Mouse (Mus musculus) hindbrain, embryonic 13.5 days (tissue): ENCODE data around the gene Prkcsh. TPM values are rescaled to one million over a fixed set of nuclear protein-coding genes. Genes with fewer than 3 reads are reported as not detected.
A peak's percentile ranks its signal among the peaks of the same experiment; 100 is the strongest.

Experiments
- ATAC-seq: fragments of 200-750 bp; cut with Nextera tagmentation; 2 replicates; pipeline ENCODE4 v1.8.0; 2017; ENCODE audit warnings: moderate TSS enrichment; ENCODE audit not compliant: low FRiP score
- H3K27ac ChIP-seq: fragments of 300-500 bp; sonication (generic); 2 replicates; pipeline ENCODE4 v1.5.1; 2015; ENCODE audit warnings: inconsistent platforms, mild to moderate bottlenecking, moderate library complexity
- H3K27me3 ChIP-seq: fragments of 300-500 bp; sonication (generic); 2 replicates; pipeline ENCODE4 v1.6.1; 2015; ENCODE audit warnings: mild to moderate bottlenecking, inconsistent platforms
- H3K36me3 ChIP-seq: fragments of 300-500 bp; sonication (generic); 2 replicates; pipeline ENCODE4 v1.6.1; 2015; ENCODE audit warnings: mild to moderate bottlenecking, inconsistent platforms
- H3K4me1 ChIP-seq: fragments of 300-500 bp; sonication (generic); replicated peaks from 2 replicates; pipeline ENCODE4 v1.6.1; 2015; ENCODE audit warnings: inconsistent platforms
- H3K4me2 ChIP-seq: fragments of 300-500 bp; sonication (generic); 2 replicates; pipeline ENCODE4 v1.6.1; 2015; ENCODE audit warnings: inconsistent platforms, mild to moderate bottlenecking, moderate library complexity
- H3K4me3 ChIP-seq: fragments of 300-500 bp; sonication (generic); 2 replicates; pipeline ENCODE4 v1.5.1; 2015; ENCODE audit warnings: mild to moderate bottlenecking, inconsistent platforms
- H3K9ac ChIP-seq: fragments of 300-500 bp; sonication (generic); 2 replicates; pipeline ENCODE4 v1.6.1; 2015; ENCODE audit warnings: mild to moderate bottlenecking, inconsistent platforms
- H3K9me3 ChIP-seq: fragments of 300-500 bp; sonication (generic); 2 replicates; pipeline ENCODE4 v1.6.1; 2016; ENCODE audit warnings: inconsistent platforms
- WGBS: fragments of 180-500 bp; shearing (Covaris S2); methylation state at CpG from one replicate; pipeline ENCODE4 v1.1.7; 2015; 5-methylcytosine and 5-hydroxymethylcytosine counted together
- polyA plus RNA-seq: library from polyadenylated mRNA; unstranded; fragments of >200 nt; fragmentation: Nextera tagmentation; extraction: Ambion mirVana; gene quantifications from 2 replicates; pipeline ENCODE4 v1.2.1, GENCODE M21; 2015

Prkcsh gene
- 99.3 and 101 TPM in 2 replicates for polyA plus RNA-seq

GRCm38 (mm10) chr9:22002194-22003162 is at the start of gene Prkcsh, which contains the start of gene Ccdc151:
Gene Prkcsh, plus strand, starts transcription at chr9:22002806.
Gene Ccdc151, minus strand, starts transcription at chr9:22002634.
- H3K9me3 ChIP-seq, result no peaks in the 10 kb centered on the region
- H3K27ac ChIP-seq, result peak within 1 kb of the TSS; percentile 89
- H3K9ac ChIP-seq, result peak within 1 kb of the TSS; percentile 84
- peak within 1 kb of the TSS; percentile 68 for H3K4me3 ChIP-seq
- peak within 1 kb of the TSS; percentile 93 for H3K4me2 ChIP-seq
- peaks cover 46% of the 10 kb centered on the region for H3K4me1 ChIP-seq
- 5% methylated on average over 57 of the region's 57 CpGs for WGBS
- H3K27me3 ChIP-seq, result no peaks in the 10 kb centered on the region
- H3K36me3 ChIP-seq, result peaks cover 36% of the 10 kb centered on the region
- ATAC-seq, result peak; percentile 99

GRCm38 (mm10) chr9:21953600-21953999 is 49.0 kb upstream of the Prkcsh start:
- Histone ChIP-seq H3K4me1 (peaks cover 21% of the 10 kb centered on the region), H3K27ac (no peak overlapping the region), H3K27me3 (peaks cover 16% of the 10 kb centered on the region; the same call in 1 of the 2 replicates), H3K9ac (no peak overlapping the region), H3K9me3 (no peaks in the 10 kb centered on the region), H3K4me3 (no peak overlapping the region), H3K36me3 (peaks cover 4% of the 10 kb centered on the region; the same call in 1 of the 2 replicates), H3K4me2 (no peak overlapping the region)
- no peak for ATAC-seq
- 8% methylated on average over 3 of the region's 3 CpGs for WGBS

- Histone ChIP-seq H3K27me3 (peaks cover 17% of the 10 kb centered on the region), H3K4me3 (peak overlapping the region; percentile 61; the same call in 1 of the 2 replicates), H3K4me1 (peaks cover 21% of the 10 kb centered on the region), H3K9ac (no peak overlapping the region), H3K27ac (no peak overlapping the region), H3K36me3 (peaks cover 7% of the 10 kb centered on the region; the same call in 1 of the 2 replicates), H3K4me2 (peak overlapping the region; percentile 59; the same call in 1 of the 2 replicates), H3K9me3 (no peaks in the 10 kb centered on the region)
- ATAC-seq, result no peak
- WGBS, result 72% methylated on average over 3 of the region's 3 CpGs
These were observed 48.0 kb upstream of the Prkcsh start for GRCm38 (mm10) chr9:21954635-21955034.

- Histone ChIP-seq H3K4me1 (peaks cover 21% of the 10 kb centered on the region), H3K9ac (peak overlapping the region; percentile 66), H3K9me3 (no peaks in the 10 kb centered on the region), H3K4me3 (peak overlapping the region; percentile 61), H3K27me3 (peaks cover 21% of the 10 kb centered on the region), H3K4me2 (peak overlapping the region; percentile 59), H3K27ac (peak overlapping the region; percentile 97), H3K36me3 (peaks cover 7% of the 10 kb centered on the region; the same call in 1 of the 2 replicates)
- ATAC-seq, result peak; percentile 74
- WGBS, result 3% methylated on average over 18 of the region's 18 CpGs
These were observed 47.4 kb upstream of the Prkcsh start for GRCm38 (mm10) chr9:21955225-21955569.

GRCm38 (mm10) chr9:21955570-21956281 is 46.9 kb upstream of the Prkcsh start, which contains the start of gene Swsap1:
Gene Swsap1, plus strand, starts transcription at chr9:21955755.
- H3K27ac ChIP-seq, result peak within 1 kb of the TSS; percentile 97
- peaks cover 26% of the 10 kb centered on the region for H3K4me1 ChIP-seq
- H3K4me3 ChIP-seq, result peak within 1 kb of the TSS; percentile 61
- H3K27me3 ChIP-seq, result peaks cover 26% of the 10 kb centered on the region
- peak within 1 kb of the TSS; percentile 82 for H3K9ac ChIP-seq
- WGBS, result under 1% methylated on average over 54 of the region's 54 CpGs
- peak within 1 kb of the TSS; percentile 59 for H3K4me2 ChIP-seq
- peaks cover 7% of the 10 kb centered on the region; the same call in 1 of the 2 replicates for H3K36me3 ChIP-seq
- no peaks in the 10 kb centered on the region for H3K9me3 ChIP-seq
- ATAC-seq, result peak; percentile 99

- Histone ChIP-seq H3K9me3 (no peaks in the 10 kb centered on the region), H3K4me3 (no peak overlapping the region), H3K36me3 (peaks cover 7% of the 10 kb centered on the region; the same call in 1 of the 2 replicates), H3K27me3 (peaks cover 53% of the 10 kb centered on the region), H3K9ac (no peak overlapping the region), H3K4me1 (peaks cover 47% of the 10 kb centered on the region), H3K4me2 (no peak overlapping the region), H3K27ac (no peak overlapping the region)
- 91% methylated on average over 5 of the region's 5 CpGs for WGBS
- no peak for ATAC-seq
These were observed 44.2 kb upstream of the Prkcsh start for GRCm38 (mm10) chr9:21958372-21958771.

- ATAC-seq, result no peak
- no peak overlapping the region for H3K9ac ChIP-seq
- H3K36me3 ChIP-seq, result peaks cover 7% of the 10 kb centered on the region; the same call in 1 of the 2 replicates
- peaks cover 61% of the 10 kb centered on the region for H3K27me3 ChIP-seq
- no peak overlapping the region for H3K4me2 ChIP-seq
- 88% methylated on average over 7 of the region's 7 CpGs for WGBS
- H3K9me3 ChIP-seq, result no peaks in the 10 kb centered on the region
- H3K4me3 ChIP-seq, result no peak overlapping the region
- H3K27ac ChIP-seq, result no peak overlapping the region
- H3K4me1 ChIP-seq, result peaks cover 40% of the 10 kb centered on the region
These were observed 43.4 kb upstream of the Prkcsh start for GRCm38 (mm10) chr9:21959244-21959643.

GRCm38 (mm10) chr9:21960135-21960534 is 42.5 kb upstream of the Prkcsh start:
- peak overlapping the region; percentile 29 for H3K9ac ChIP-seq
- H3K27me3 ChIP-seq, result peaks cover 62% of the 10 kb centered on the region
- 54% methylated on average over 9 of the region's 9 CpGs for WGBS
- no peak overlapping the region for H3K4me2 ChIP-seq
- no peaks in the 10 kb centered on the region for H3K9me3 ChIP-seq
- no peak for ATAC-seq
- peaks cover 36% of the 10 kb centered on the region for H3K4me1 ChIP-seq
- H3K36me3 ChIP-seq, result peaks cover 7% of the 10 kb centered on the region; the same call in 1 of the 2 replicates
- H3K4me3 ChIP-seq, result no peak overlapping the region
- H3K27ac ChIP-seq, result no peak overlapping the region

GRCm38 (mm10) chr9:21960558-21961208 is 41.9 kb upstream of the Prkcsh start:
- peaks cover 7% of the 10 kb centered on the region; the same call in 1 of the 2 replicates for H3K36me3 ChIP-seq
- H3K9ac ChIP-seq, result peak overlapping the region; percentile 29
- no peaks in the 10 kb centered on the region for H3K9me3 ChIP-seq
- WGBS, result 13% methylated on average over 26 of the region's 26 CpGs
- peaks cover 36% of the 10 kb centered on the region for H3K4me1 ChIP-seq
- ATAC-seq, result no peak
- 0 out of 2 replicates have a peak overlapping the region, but pooled peaks have one; percentile 17 for H3K4me2 ChIP-seq
- H3K27me3 ChIP-seq, result peaks cover 62% of the 10 kb centered on the region
- no peak overlapping the region for H3K27ac ChIP-seq
- 0 out of 2 replicates have a peak overlapping the region, but pooled peaks have one; percentile 3 for H3K4me3 ChIP-seq

GRCm38 (mm10) chr9:21961366-21961980 is 41.1 kb upstream of the Prkcsh start:
- Histone ChIP-seq H3K36me3 (peaks cover 7% of the 10 kb centered on the region; the same call in 1 of the 2 replicates), H3K4me1 (peaks cover 33% of the 10 kb centered on the region), H3K4me2 (peak overlapping the region; percentile 66), H3K27me3 (peaks cover 62% of the 10 kb centered on the region), H3K27ac (no peak overlapping the region), H3K9ac (peak overlapping the region; percentile 65; the same call in 1 of the 2 replicates), H3K9me3 (no peaks in the 10 kb centered on the region), H3K4me3 (peak overlapping the region; percentile 38)
- WGBS, result 1% methylated on average over 35 of the region's 35 CpGs
- no peak for ATAC-seq

GRCm38 (mm10) chr9:21962010-21962409 is 40.6 kb upstream of the Prkcsh start:
- peak; percentile 15; the same call in 1 of the 2 replicates for ATAC-seq
- peak overlapping the region; percentile 66 for H3K4me2 ChIP-seq
- peaks cover 7% of the 10 kb centered on the region; the same call in 1 of the 2 replicates for H3K36me3 ChIP-seq
- H3K27ac ChIP-seq, result no peak overlapping the region
- H3K4me1 ChIP-seq, result peaks cover 30% of the 10 kb centered on the region
- WGBS, result under 1% methylated on average over 15 of the region's 15 CpGs
- H3K9me3 ChIP-seq, result no peaks in the 10 kb centered on the region
- H3K4me3 ChIP-seq, result peak overlapping the region; percentile 38
- H3K9ac ChIP-seq, result peak overlapping the region; percentile 65; the same call in 1 of the 2 replicates
- peaks cover 62% of the 10 kb centered on the region for H3K27me3 ChIP-seq
